Mouse (Mus musculus) brain, embryonic 14.5 days (tissue): Measurements from ENCODE around the gene Kcnq1.

Source experiments
- CTCF ChIP-seq: fragments of 200-500 bp; IDR thresholded peaks from 2 replicates; pipeline ENCODE4 v1.5.1; 2012; ENCODE audit warnings: inconsistent platforms, mild to moderate bottlenecking, moderate library complexity, borderline replicate concordance; ENCODE audit not compliant: insufficient read depth, insufficient read length; ENCODE audit errors: extremely low read depth
- POLR2A ChIP-seq: fragments of 200-500 bp; IDR thresholded peaks from 2 replicates; pipeline ENCODE4 v1.6.1; 2012; ENCODE audit warnings: mild to moderate bottlenecking, inconsistent platforms, borderline replicate concordance; ENCODE audit not compliant: poor library complexity, insufficient read depth, insufficient read length, severe bottlenecking; ENCODE audit errors: extremely low read depth

- no peak for TF ChIP-seq CTCF
- TF ChIP-seq POLR2A: no peak
Measured at GRCm38 (mm10) chr7:143357831-143358230, 251.7 kb downstream of the Kcnq1 start.
